ENCODE assay signal across 9 mouse cellular contexts in the genomic region with DNA sequence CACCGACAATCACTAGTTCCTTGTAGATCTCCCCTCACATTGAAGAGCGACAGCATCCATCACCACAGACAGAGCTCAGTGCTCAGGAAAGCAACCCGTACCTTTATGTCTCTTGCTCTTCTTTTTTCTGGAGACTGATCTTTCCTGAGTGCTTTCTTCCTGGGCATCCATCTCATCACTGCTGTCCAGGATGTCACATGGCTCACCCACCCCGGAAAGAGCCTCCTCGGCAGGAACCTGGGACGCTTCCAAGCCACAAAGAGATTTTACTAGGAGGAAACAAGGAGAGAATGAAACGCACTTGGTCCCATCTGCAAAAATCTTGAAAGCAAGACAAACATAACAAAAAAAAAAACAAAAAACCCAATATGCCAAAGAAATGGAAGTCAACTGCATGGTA. TPM values are rescaled to one million over a fixed set of nuclear protein-coding genes. Genes with fewer than 3 reads are reported as not detected.
A peak's percentile ranks its signal among the peaks of the same experiment; 100 is the strongest.
DNase-seq lines count a peak whose midpoint lies in the region; ATAC-seq and TF ChIP-seq lines count a peak whose summit lies in the region.
"Had no signal": no experiment of that assay in that cellular context is flagged by ENCODE, and none has a peak within 500 bp of the region (broad histone marks: within the 10 kb centered on the region; RNA-seq: fewer than 3 reads in every experiment).

No protein-coding gene starts in this region.

- TF ChIP-seq EP300 in CH12.LX (IDR thresholded peaks at IDR 0.05; ENCODE audit: low read length) = no peak
- TF ChIP-seq EP300 in liver, postnatal 0 days (IDR thresholded peaks at IDR 0.05; ENCODE audit: low read depth) = no peak

- dilution Hi-C loops in CH12.LX (cut with MboI; ENCODE audit: extremely low pct_ligation_motif_present, extremely low pct_unique_long_range_greater_than_20kb, low sequenced_read_pairs) = no loop called here

- H3K4me3 ChIP-seq in erythroblast, embryonic 14.5 days (replicated peaks) = peak overlapping the region; percentile 91
- peak overlapping the region; percentile 85 to 99 (median 89) for H3K4me3 ChIP-seq in CH12.LX (replicated peaks in 1 of 3; ENCODE audit: low read depth in 2 of 3, low read length in 2 of 3, poor library complexity in 1 of 3)
- H3K4me3 ChIP-seq in forebrain, embryonic 16.5 days (replicated peaks; ENCODE audit: low read length) = peak overlapping the region; percentile 96
- peak overlapping the region; percentile 82 for H3K4me3 ChIP-seq in liver, postnatal 0 days (ENCODE audit: low read depth, low read length)

- H3K4me2 ChIP-seq in CH12.LX (ENCODE audit: insufficient read depth, low read depth, poor library complexity, severe bottlenecking) = peak overlapping the region; percentile 98
- H3K4me2 ChIP-seq in forebrain, embryonic 16.5 days (ENCODE audit: low read length) = peak overlapping the region; percentile 94
- peak overlapping the region; percentile 68 for H3K4me2 ChIP-seq in liver, postnatal 0 days (ENCODE audit: low read depth, low read length)

- TF ChIP-seq POLR2A in CH12.LX (IDR thresholded peaks at IDR 0.05; ENCODE audit: low read depth, low read length) = no peak

- in situ Hi-C loops in CH12.LX (cut with MboI; ENCODE audit: low pct_ligation_motif_present, low pct_unique_long_range_greater_than_20kb, low sequenced_read_pairs) = no loop called here

- DNase-seq in CH12.LX (ENCODE audit: extremely low read depth) = no peak
- DNase-seq in liver, postnatal 0 days = no peak
- no peak for DNase-seq in frontal cortex, postnatal 10 days (ENCODE audit: low spot score in 2 of 2)
- no peak for DNase-seq in adrenal gland, adult 18-20 months (ENCODE audit: low spot score in 2 of 2)
- DNase-seq in lung, postnatal 36 days = no peak

- H3K9me3 ChIP-seq in erythroblast, embryonic 14.5 days (ENCODE audit: control insufficient read depth, low read length) = no peaks in the 10 kb centered on the region
- H3K9me3 ChIP-seq in CH12.LX (replicated peaks; ENCODE audit: low read length) = no peaks in the 10 kb centered on the region
- H3K9me3 ChIP-seq in forebrain, embryonic 16.5 days (ENCODE audit: control insufficient read depth, low read length) = no peaks in the 10 kb centered on the region
- H3K9me3 ChIP-seq in liver, postnatal 0 days (ENCODE audit: low read length) = no peaks in the 10 kb centered on the region

- peaks cover 28% of the 10 kb centered on the region for H3K79me2 ChIP-seq in CH12.LX (replicated peaks; ENCODE audit: control insufficient read depth, extremely low read depth, insufficient read depth, poor library complexity, severe bottlenecking)

- no peak for ATAC-seq in erythroblast, adult 5-6 weeks (replicated peaks; ENCODE audit: low FRiP score, poor library complexity, severe bottlenecking)
- no peak for ATAC-seq in forebrain, embryonic 16.5 days
- ATAC-seq in liver, postnatal 0 days = no peak
- ATAC-seq: CD4-positive, CD25-positive, alpha-beta regulatory T cell, adult 4 months had no signal

- TF ChIP-seq CTCF in CH12.LX (conservative IDR thresholded peaks at IDR 0.05 in 1 of 2, IDR thresholded peaks at IDR 0.05 in 1 of 2; ENCODE audit: low read depth in 2 of 2, low read length in 2 of 2) = no peak
- TF ChIP-seq CTCF in liver, postnatal 0 days (IDR thresholded peaks at IDR 0.05; ENCODE audit: low read depth) = no peak

- no peaks in the 10 kb centered on the region for H3K27me3 ChIP-seq in erythroblast, embryonic 14.5 days (ENCODE audit: control insufficient read depth)
- no peaks in the 10 kb centered on the region for H3K27me3 ChIP-seq in CH12.LX (replicated peaks)
- H3K27me3 ChIP-seq in forebrain, embryonic 16.5 days (replicated peaks; ENCODE audit: control insufficient read depth, insufficient read depth, low read length) = no peaks in the 10 kb centered on the region
- H3K27me3 ChIP-seq in liver, postnatal 0 days (ENCODE audit: insufficient read depth, low read length) = no peaks in the 10 kb centered on the region

- peaks cover 45% of the 10 kb centered on the region for H3K4me1 ChIP-seq in erythroblast, embryonic 14.5 days (ENCODE audit: control insufficient read depth)
- H3K4me1 ChIP-seq in CH12.LX (ENCODE audit: control insufficient read depth in 1 of 2, insufficient read depth in 2 of 2) = peaks cover 2 to 17% of the 10 kb centered on the region in 2 experiments; a peak in 3 of 4 replicates
- H3K4me1 ChIP-seq in forebrain, embryonic 16.5 days (replicated peaks; ENCODE audit: control insufficient read depth, insufficient read depth, low read length) = peaks cover 14% of the 10 kb centered on the region
- H3K4me1 ChIP-seq in liver, postnatal 0 days (ENCODE audit: insufficient read depth) = peaks cover 13% of the 10 kb centered on the region

- TF ChIP-seq RAD21 in CH12.LX (IDR thresholded peaks at IDR 0.05; ENCODE audit: low read depth, low read length) = no peak

- 83% methylated on average over 7 of the region's 7 CpGs for WGBS in forebrain, embryonic 16.5 days
- 60% methylated on average over 7 of the region's 7 CpGs for WGBS in liver, postnatal 0 days (ENCODE audit: insufficient replicate concordance)

- no peak overlapping the region for H3K27ac ChIP-seq in CH12.LX (ENCODE audit: insufficient read depth, low read depth)
- H3K27ac ChIP-seq in forebrain, embryonic 16.5 days (ENCODE audit: low read length) = no peak overlapping the region
- H3K27ac ChIP-seq in liver, postnatal 0 days (ENCODE audit: low read depth) = peak overlapping the region; percentile 96

- H3K9ac ChIP-seq in CH12.LX (ENCODE audit: insufficient read depth, low read depth) = peak overlapping the region; percentile 92
- H3K9ac ChIP-seq in forebrain, embryonic 16.5 days (replicated peaks; ENCODE audit: low read depth, low read length) = no peak overlapping the region
- H3K9ac ChIP-seq in liver, postnatal 0 days (replicated peaks) = peak overlapping the region; percentile 93

- peaks cover 48% of the 10 kb centered on the region for H3K36me3 ChIP-seq in erythroblast, embryonic 14.5 days (ENCODE audit: control insufficient read depth)
- H3K36me3 ChIP-seq in CH12.LX (replicated peaks in 1 of 2; ENCODE audit: control insufficient read depth in 1 of 2, insufficient read depth in 1 of 2, low read length in 1 of 2) = peaks cover 25 to 42% of the 10 kb centered on the region in 2 experiments
- peaks cover 16% of the 10 kb centered on the region for H3K36me3 ChIP-seq in forebrain, embryonic 16.5 days (ENCODE audit: control insufficient read depth, insufficient read depth)
- peaks cover 35% of the 10 kb centered on the region for H3K36me3 ChIP-seq in liver, postnatal 0 days (replicated peaks; ENCODE audit: insufficient read depth, low read length)

RNA-seq across cellular contexts. Expression of gene Tmem183a, which starts 1.1 kb away (rescaled TPM):
- polyA plus RNA-seq in erythroblast, embryonic 14.5 days (2012) = 2.8 and 2.9 TPM in 2 replicates
- 38.2 and 40.5 TPM in 2 replicates for total RNA-seq in erythroblast, adult 5-6 weeks (2015; ENCODE audit: low replicate concordance)
- total RNA-seq in erythroblast, adult 5-6 weeks (2017; ENCODE audit: low replicate concordance) = 54.1 and 54.4 TPM in 2 replicates
- total RNA-seq in CH12.LX (2012; rRNA removed) (41.5 and 52.0 TPM in 2 replicates), CH12.LX (2014; rRNA removed) (73.6 and 75.6 TPM in 2 replicates)
- polyA plus RNA-seq in CH12.LX (2012; ENCODE audit: insufficient read length, low read depth) = 61.1 and 82.4 TPM in 2 replicates
- polyA plus RNA-seq in forebrain, embryonic 16.5 days (2015; fragmentation: Nextera tagmentation; extraction: Ambion mirVana) = 150 and 151 TPM in 2 replicates
- polyA plus RNA-seq in liver, postnatal 0 days (2015; fragmentation: Nextera tagmentation; extraction: Ambion mirVana) = 44.1 and 46.1 TPM in 2 replicates
- 10 to 100 TPM; 44.7 to 55.5 TPM for total RNA-seq in adrenal gland, adult 18-20 months (2021)

RNA-seq across cellular contexts. Expression of gene 4933406M09Rik, which starts 25.1 kb away (rescaled TPM):
- polyA plus RNA-seq in erythroblast, embryonic 14.5 days (2012) = 0.02 TPM in 1 of 2 replicates, not detected in the other
- total RNA-seq in erythroblast, adult 5-6 weeks (2015; ENCODE audit: low replicate concordance) = not detected in 2 replicates
- total RNA-seq in erythroblast, adult 5-6 weeks (2017; ENCODE audit: low replicate concordance) = not detected in 2 replicates
- not detected in 2 replicates for total RNA-seq in CH12.LX (2012; rRNA removed)
- total RNA-seq in CH12.LX (2014; rRNA removed) = not detected in 2 replicates
- polyA plus RNA-seq in CH12.LX (2012; ENCODE audit: insufficient read length, low read depth) = not detected in 2 replicates
- polyA plus RNA-seq in forebrain, embryonic 16.5 days (2015; fragmentation: Nextera tagmentation; extraction: Ambion mirVana) = not detected in 2 replicates
- polyA plus RNA-seq in liver, postnatal 0 days (2015; fragmentation: Nextera tagmentation; extraction: Ambion mirVana) = not detected in 2 replicates
- total RNA-seq in adrenal gland, adult 18-20 months (2021) = not detected
- polyA plus RNA-seq: CD4-positive, CD25-positive, alpha-beta regulatory T cell, adult 4 months had no signal

RNA-seq across cellular contexts. Expression of gene Ppfia4, which starts 27.9 kb away (rescaled TPM):
- polyA plus RNA-seq in erythroblast, embryonic 14.5 days (2012) = 0.03 and 0.08 TPM in 2 replicates
- total RNA-seq in erythroblast, adult 5-6 weeks (2015; ENCODE audit: low replicate concordance) = 2.1 and 4.2 TPM in 2 replicates
- 2.8 and 3.8 TPM in 2 replicates for total RNA-seq in erythroblast, adult 5-6 weeks (2017; ENCODE audit: low replicate concordance)
- total RNA-seq in CH12.LX (2012; rRNA removed) (0.21 and 0.30 TPM in 2 replicates), CH12.LX (2014; rRNA removed) (1.2 and 1.8 TPM in 2 replicates)
- 5.1 and 5.4 TPM in 2 replicates for polyA plus RNA-seq in CH12.LX (2012; ENCODE audit: insufficient read length, low read depth)
- 11.1 and 16.4 TPM in 2 replicates for polyA plus RNA-seq in forebrain, embryonic 16.5 days (2015; fragmentation: Nextera tagmentation; extraction: Ambion mirVana)
- 1.3 and 1.6 TPM in 2 replicates for polyA plus RNA-seq in liver, postnatal 0 days (2015; fragmentation: Nextera tagmentation; extraction: Ambion mirVana)
- 1 to 10 TPM; 1.4 TPM for total RNA-seq in adrenal gland, adult 18-20 months (2021)

RNA-seq across cellular contexts. Expression of gene Cyb5r1, which starts 44.7 kb away (rescaled TPM):
- polyA plus RNA-seq in erythroblast, embryonic 14.5 days (2012) = 3.2 and 3.7 TPM in 2 replicates
- 31.8 and 39.6 TPM in 2 replicates for total RNA-seq in erythroblast, adult 5-6 weeks (2015; ENCODE audit: low replicate concordance)
- total RNA-seq in erythroblast, adult 5-6 weeks (2017; ENCODE audit: low replicate concordance) = 26.8 and 53.9 TPM in 2 replicates
- total RNA-seq in CH12.LX (2012; rRNA removed) (25.2 and 38.1 TPM in 2 replicates), CH12.LX (2014; rRNA removed) (17.5 and 18.6 TPM in 2 replicates)
- 43.6 and 44.3 TPM in 2 replicates for polyA plus RNA-seq in CH12.LX (2012; ENCODE audit: insufficient read length, low read depth)
- polyA plus RNA-seq in forebrain, embryonic 16.5 days (2015; fragmentation: Nextera tagmentation; extraction: Ambion mirVana) = 20.3 and 23.3 TPM in 2 replicates
- 7.7 and 8.2 TPM in 2 replicates for polyA plus RNA-seq in liver, postnatal 0 days (2015; fragmentation: Nextera tagmentation; extraction: Ambion mirVana)
- total RNA-seq in adrenal gland, adult 18-20 months (2021) = 10 to 100 TPM; 33.0 to 57.8 TPM

RNA-seq across cellular contexts. Expression of gene Adipor1, which starts 54.5 kb away (rescaled TPM):
- polyA plus RNA-seq in erythroblast, embryonic 14.5 days (2012) = 58.2 and 72.8 TPM in 2 replicates
- total RNA-seq in erythroblast, adult 5-6 weeks (2015; ENCODE audit: low replicate concordance) = 432 and 436 TPM in 2 replicates
- 440 and 446 TPM in 2 replicates for total RNA-seq in erythroblast, adult 5-6 weeks (2017; ENCODE audit: low replicate concordance)
- 58.4 and 64.1 TPM in 2 replicates for total RNA-seq in CH12.LX (2012; rRNA removed)
- 83.7 and 94.0 TPM in 2 replicates for total RNA-seq in CH12.LX (2014; rRNA removed)
- polyA plus RNA-seq in CH12.LX (2012; ENCODE audit: insufficient read length, low read depth) = 65.3 and 70.8 TPM in 2 replicates
- 63.9 and 65.5 TPM in 2 replicates for polyA plus RNA-seq in forebrain, embryonic 16.5 days (2015; fragmentation: Nextera tagmentation; extraction: Ambion mirVana)
- 93.5 and 98.9 TPM in 2 replicates for polyA plus RNA-seq in liver, postnatal 0 days (2015; fragmentation: Nextera tagmentation; extraction: Ambion mirVana)
- 100 to 1,000 TPM; 132 to 137 TPM for total RNA-seq in adrenal gland, adult 18-20 months (2021)

Comparison
In these comparisons a context has a peak if more than half of its experiments do, and no peak if none do; other contexts are left out.
1. RNA of gene Tmem183a, which starts 1.1 kb away (polyA plus RNA-seq): 150 to 151 TPM in forebrain, embryonic 16.5 days, 61.1 to 82.4 TPM in CH12.LX and 44.1 to 46.1 TPM in liver, postnatal 0 days; 2.8 to 2.9 TPM in erythroblast, embryonic 14.5 days; every median in the first group is over 10 times any median in the second.
2. Peak in every context shown above with its lines, with median percentiles within 50 percentile points of each other: H3K4me3 ChIP-seq and H3K4me2 ChIP-seq.